Mouse (Mus musculus) adrenal gland, postnatal 4 days (tissue): ENCODE data around the gene P2ry6. TPM values are rescaled to one million over a fixed set of nuclear protein-coding genes. Genes with fewer than 3 reads are reported as not detected.

Experiments
- DNase-seq, 2 experiments: peaks; one replicate each; pipeline ENCODE4 v3.0.0; 2021 to 2022; ENCODE audit warnings: low spot score in 2 of 2, mixed read lengths in 2 of 2
- total RNA-seq, 2 experiments: library from RNA; stranded (reverse); gene quantifications; 2 replicates each; pipeline ENCODE4 v1.2.3; 2021

P2ry6 gene
- total RNA-seq, 2 experiments from 2014 or later, result 6.5 to 7.1 TPM

DNA sequence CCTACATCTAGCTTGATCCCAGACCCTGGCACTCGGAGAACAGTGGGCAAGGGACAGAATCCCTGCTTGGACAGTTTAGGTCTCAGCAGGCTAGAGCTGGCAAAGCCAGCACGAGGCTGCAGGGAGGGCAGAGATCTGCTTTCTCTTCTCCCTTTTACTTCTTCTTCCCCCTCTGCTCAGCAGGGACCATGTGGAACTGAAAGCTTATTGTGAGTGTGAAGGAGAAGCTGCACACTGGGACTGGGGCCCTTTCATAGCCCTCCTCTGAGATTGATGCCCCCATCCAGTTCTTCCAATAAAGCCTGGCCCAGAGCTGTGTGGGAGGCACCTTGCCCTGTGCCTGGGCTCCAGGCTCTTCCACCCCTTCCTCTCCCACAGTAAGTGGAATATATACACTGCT, 30.1 kb downstream of the P2ry6 start:
- DNase-seq, result no peak

DNA sequence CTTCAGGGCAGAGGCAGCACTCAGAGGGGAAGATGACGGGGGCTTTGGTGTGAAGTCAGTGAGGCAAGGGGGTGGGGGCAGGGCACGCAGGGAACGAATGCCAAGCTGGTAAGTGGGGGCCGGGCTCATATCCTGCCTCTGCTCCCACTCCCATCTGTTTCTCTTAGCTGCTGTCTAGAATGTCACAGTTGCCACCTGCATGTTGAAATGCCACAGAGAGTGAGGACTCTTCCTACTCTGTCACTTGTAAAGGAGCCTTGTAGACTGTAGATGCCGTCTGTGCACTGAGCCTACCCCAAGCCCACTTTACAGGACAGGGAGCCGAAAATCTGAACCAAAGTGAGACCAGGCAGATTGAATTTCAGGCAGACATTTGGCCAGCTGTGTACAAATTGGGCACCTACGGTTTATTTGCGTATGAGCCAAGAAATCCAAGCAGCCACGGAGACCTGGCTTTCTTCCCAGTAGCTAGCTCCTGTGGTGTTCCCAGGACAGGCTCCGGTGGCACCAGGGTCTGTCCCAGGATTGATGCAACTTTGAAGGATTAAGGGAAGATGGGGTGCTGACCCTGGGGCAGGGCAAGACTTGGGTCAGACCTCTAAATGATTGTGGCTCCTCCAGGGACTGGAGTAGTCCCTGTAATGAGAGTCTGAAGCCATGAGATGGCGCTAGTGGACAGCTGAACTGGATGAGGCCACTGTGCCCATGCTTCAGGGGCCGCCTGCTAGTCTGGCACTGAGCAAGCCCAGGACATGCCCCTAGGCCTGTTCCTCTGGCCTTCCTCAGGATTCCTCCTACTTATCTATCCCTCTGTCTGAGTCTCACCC, 31.4 kb downstream of the P2ry6 start:
- DNase-seq, result no peak

GRCm38 (mm10) chr7:100941169-100941568, 33.3 kb downstream of the P2ry6 start:
- no peak for DNase-seq

DNA sequence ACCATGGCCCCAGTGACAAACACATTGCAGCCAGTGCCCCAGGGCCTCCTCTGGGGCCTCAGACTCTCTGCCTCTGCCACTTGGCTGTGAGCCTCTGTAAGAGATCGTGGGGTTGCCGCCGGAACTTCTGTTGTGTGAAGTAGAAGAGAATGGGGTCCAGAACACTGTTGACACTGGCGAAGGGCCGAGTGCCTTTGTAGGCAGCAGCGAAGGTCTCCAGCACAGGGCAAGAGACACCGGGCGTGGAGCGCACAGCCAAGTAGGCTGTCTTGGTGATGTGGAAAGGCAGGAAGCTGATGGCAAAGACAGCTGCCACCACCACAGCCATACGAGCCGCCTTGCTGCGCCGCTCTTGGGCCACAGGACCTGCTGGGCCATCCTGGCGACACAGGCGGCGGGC, 36.3 kb downstream of the P2ry6 start:
- no peak for DNase-seq

GRCm38 (mm10) chr7:100937481-100937880, 37.0 kb downstream of the P2ry6 start:
- DNase-seq, result no peak

- no peak for DNase-seq
These were observed 40.9 kb downstream of the P2ry6 start for GRCm38 (mm10) chr7:100933520-100933919.

GRCm38 (mm10) chr7:100932481-100933007, 41.9 kb downstream of the P2ry6 start:
- peak; percentile 73 to 75 for DNase-seq

GRCm38 (mm10) chr7:100931926-100932480, 42.4 kb downstream of the P2ry6 start, which contains the start of gene Arhgef17:
Gene Arhgef17, minus strand, starts transcription at chr7:100932107.
- DNase-seq, result peak in 1 of 2 experiments; percentile 50

GRCm38 (mm10) chr7:100931316-100931925, 43.0 kb downstream of the P2ry6 start:
- no peak for DNase-seq

- no peak for DNase-seq
These were observed 43.7 kb downstream of the P2ry6 start for GRCm38 (mm10) chr7:100930619-100931315.

GRCm38 (mm10) chr7:100929639-100930303, 44.7 kb downstream of the P2ry6 start:
- DNase-seq, result no peak

GRCm38 (mm10) chr7:100928456-100928855, 46.0 kb downstream of the P2ry6 start:
- no peak for DNase-seq

- no peak for DNase-seq
These were observed 47.0 kb downstream of the P2ry6 start for GRCm38 (mm10) chr7:100927287-100928000.

GRCm38 (mm10) chr7:100926311-100926923, 48.0 kb downstream of the P2ry6 start:
- DNase-seq, result no peak

- DNase-seq, result no peak
These were observed 49.6 kb downstream of the P2ry6 start for GRCm38 (mm10) chr7:100924674-100925445.

GRCm38 (mm10) chr7:100924200-100924599, 50.2 kb downstream of the P2ry6 start:
- DNase-seq, result no peak

DNA sequence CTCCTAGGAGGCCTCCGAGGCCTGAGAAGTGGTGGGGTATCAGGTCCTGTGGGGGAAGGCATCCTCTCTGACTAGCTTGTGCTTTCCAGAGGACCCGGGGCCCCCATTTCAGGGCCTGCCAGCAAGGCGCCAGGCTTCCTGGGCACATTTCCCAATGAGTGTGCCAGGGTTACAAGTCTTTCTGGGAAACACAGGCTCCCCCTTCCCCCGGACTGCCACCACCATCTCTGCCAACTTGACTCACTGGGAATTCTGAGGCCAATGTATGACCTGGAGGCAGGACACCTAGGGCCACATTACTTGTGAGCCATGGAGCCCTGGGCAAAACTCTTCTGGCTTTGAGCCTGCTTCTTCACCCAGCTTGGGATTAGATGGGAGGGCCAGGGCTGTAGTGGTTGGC, 51.5 kb downstream of the P2ry6 start:
- DNase-seq, result no peak

GRCm38 (mm10) chr7:100921289-100921688, 53.2 kb downstream of the P2ry6 start:
- DNase-seq, result no peak

DNA sequence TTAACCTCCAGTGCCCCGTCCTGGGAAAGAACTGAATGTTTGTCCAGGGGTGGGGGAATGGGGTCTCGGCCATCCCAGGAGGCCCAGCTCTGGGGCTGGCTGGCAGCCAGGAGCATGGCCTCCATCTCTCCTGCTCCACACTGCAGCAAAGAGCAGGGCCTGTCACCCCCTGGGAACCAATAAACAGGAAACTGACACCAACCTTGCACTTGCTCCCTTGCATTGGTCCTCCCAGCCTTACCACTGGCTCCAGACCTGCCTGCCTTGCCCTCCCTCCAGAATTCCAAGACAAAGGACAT, 54.7 kb downstream of the P2ry6 start:
- DNase-seq, result no peak
